Mouse (Mus musculus): Measurements from ENCODE around the gene Gm34653. TPM values are rescaled to one million over a fixed set of nuclear protein-coding genes. Genes with fewer than 3 reads are reported as not detected.
"Not testable (repeated sequence)": the region's sequence is repeated elsewhere in the genome, so short reads cannot be mapped to it uniquely, and the experiment has no call there.

Gene Gm34653
- 0.06 TPM in 1 of 2 replicates, not detected in the other for polyA plus RNA-seq (2015; fragmentation: Nextera tagmentation; extraction: Ambion mirVana)

GRCm38 (mm10) chr2:34832766-34833457 is at the start of gene Gm34653:
TSS of gene Gm34653 (plus strand) at chr2:34833007.
- not testable (repeated sequence) for H3K27me3 ChIP-seq (ENCODE audit: insufficient read depth, low read length); H3K4me1 ChIP-seq (ENCODE audit: insufficient read depth); H3K27ac ChIP-seq (ENCODE audit: low read depth); H3K4me3 ChIP-seq (ENCODE audit: low read depth, low read length); H3K9ac ChIP-seq (replicated peaks); ATAC-seq; H3K4me2 ChIP-seq (ENCODE audit: low read depth, low read length); H3K36me3 ChIP-seq (replicated peaks; ENCODE audit: insufficient read depth, low read length); DNase-seq; H3K9me3 ChIP-seq (ENCODE audit: low read length)
- 56% methylated on average over 11 of the region's 11 CpGs for WGBS (ENCODE audit: insufficient replicate concordance)

GRCm38 (mm10) chr2:34783064-34784020 is 49.5 kb upstream of the Gm34653 start:
- ATAC-seq (peak; percentile 94), DNase-seq (peak; percentile 70)
- no peak for TF ChIP-seq CTCF (IDR thresholded peaks at IDR 0.05; ENCODE audit: low read depth)
- TF ChIP-seq EP300 (IDR thresholded peaks at IDR 0.05; ENCODE audit: low read depth) = peak; percentile 95
- peak overlapping the region; percentile 93 for H3K27ac ChIP-seq (ENCODE audit: low read depth)
- peak overlapping the region; percentile 54 for H3K4me2 ChIP-seq (ENCODE audit: low read depth, low read length)
- no peak overlapping the region for H3K4me3 ChIP-seq (ENCODE audit: low read depth, low read length)
- no peaks in the 10 kb centered on the region for H3K27me3 ChIP-seq (ENCODE audit: insufficient read depth, low read length)
- H3K4me1 ChIP-seq (ENCODE audit: insufficient read depth) = no peaks in the 10 kb centered on the region
- peak overlapping the region; percentile 2 for H3K9ac ChIP-seq (replicated peaks)
- H3K36me3 ChIP-seq (replicated peaks; ENCODE audit: insufficient read depth, low read length) = peaks cover 54% of the 10 kb centered on the region
- H3K9me3 ChIP-seq (ENCODE audit: low read length) = no peaks in the 10 kb centered on the region
- whole genome bisulfite sequencing (ENCODE audit: insufficient replicate concordance) = 61% methylated on average over 14 of the region's 14 CpGs

GRCm38 (mm10) chr2:34784085-34784484 is 48.7 kb upstream of the Gm34653 start:
- WGBS (ENCODE audit: insufficient replicate concordance) = 70% methylated on average over 2 of the region's 2 CpGs
- H3K36me3 ChIP-seq (replicated peaks; ENCODE audit: insufficient read depth, low read length) = peaks cover 47% of the 10 kb centered on the region
- ATAC-seq (no peak), DNase-seq (peak; percentile 75)
- no peaks in the 10 kb centered on the region for H3K4me1 ChIP-seq (ENCODE audit: insufficient read depth)
- TF ChIP-seq EP300 (IDR thresholded peaks at IDR 0.05; ENCODE audit: low read depth) = no peak
- TF ChIP-seq CTCF (IDR thresholded peaks at IDR 0.05; ENCODE audit: low read depth) = peak; percentile 98
- no peaks in the 10 kb centered on the region for H3K27me3 ChIP-seq (ENCODE audit: insufficient read depth, low read length)
- no peak overlapping the region for H3K4me3 ChIP-seq (ENCODE audit: low read depth, low read length)
- no peak overlapping the region for H3K9ac ChIP-seq (replicated peaks)
- peak overlapping the region; percentile 93 for H3K27ac ChIP-seq (ENCODE audit: low read depth)
- H3K4me2 ChIP-seq (ENCODE audit: low read depth, low read length) = no peak overlapping the region
- H3K9me3 ChIP-seq (ENCODE audit: low read length) = no peaks in the 10 kb centered on the region

GRCm38 (mm10) chr2:34790282-34790681 is 42.5 kb upstream of the Gm34653 start:
- H3K36me3 ChIP-seq (replicated peaks; ENCODE audit: insufficient read depth, low read length) = peaks cover 20% of the 10 kb centered on the region
- TF ChIP-seq CTCF (IDR thresholded peaks at IDR 0.05; ENCODE audit: low read depth) = no peak
- no peak for TF ChIP-seq EP300 (IDR thresholded peaks at IDR 0.05; ENCODE audit: low read depth)
- H3K27me3 ChIP-seq (ENCODE audit: insufficient read depth, low read length) = no peaks in the 10 kb centered on the region
- DNase-seq (no peak), ATAC-seq (peak; percentile 56)
- H3K9me3 ChIP-seq (ENCODE audit: low read length) = peaks cover 2% of the 10 kb centered on the region; the same call in 1 of the 2 replicates
- no peaks in the 10 kb centered on the region for H3K4me1 ChIP-seq (ENCODE audit: insufficient read depth)
- H3K4me3 ChIP-seq (ENCODE audit: low read depth, low read length) = peak overlapping the region; percentile 34
- peak overlapping the region; percentile 51 for H3K9ac ChIP-seq (replicated peaks)
- peak overlapping the region; percentile 55 for H3K4me2 ChIP-seq (ENCODE audit: low read depth, low read length)
- WGBS (ENCODE audit: insufficient replicate concordance) = 57% methylated on average over 8 of the region's 8 CpGs
- H3K27ac ChIP-seq (ENCODE audit: low read depth) = peak overlapping the region; percentile 34; the same call in 1 of the 2 replicates

- H3K9me3 ChIP-seq (ENCODE audit: low read length); H3K36me3 ChIP-seq (replicated peaks; ENCODE audit: insufficient read depth, low read length); H3K9ac ChIP-seq (replicated peaks); H3K4me1 ChIP-seq (ENCODE audit: insufficient read depth); H3K4me2 ChIP-seq (ENCODE audit: low read depth, low read length); H3K27me3 ChIP-seq (ENCODE audit: insufficient read depth, low read length); H3K27ac ChIP-seq (ENCODE audit: low read depth); DNase-seq; ATAC-seq; H3K4me3 ChIP-seq (ENCODE audit: low read depth, low read length): not testable (repeated sequence)
- WGBS (ENCODE audit: insufficient replicate concordance) = 88% methylated on average over 2 of the region's 2 CpGs
- peak; percentile 23; the same call in 1 of the 2 replicates for TF ChIP-seq CTCF (IDR thresholded peaks at IDR 0.05; ENCODE audit: low read depth)
Measured at GRCm38 (mm10) chr2:34792543-34792942, 40.3 kb upstream of the Gm34653 start.

- Histone ChIP-seq H3K4me2 (ENCODE audit: low read depth, low read length) (no peak overlapping the region), H3K9ac (replicated peaks) (no peak overlapping the region), H3K36me3 (replicated peaks; ENCODE audit: insufficient read depth, low read length) (peaks cover 9% of the 10 kb centered on the region), H3K27me3 (ENCODE audit: insufficient read depth, low read length) (no peaks in the 10 kb centered on the region), H3K27ac (ENCODE audit: low read depth) (no peak overlapping the region), H3K9me3 (ENCODE audit: low read length) (peaks cover 2% of the 10 kb centered on the region; the same call in 1 of the 2 replicates), H3K4me3 (ENCODE audit: low read depth, low read length) (no peak overlapping the region), H3K4me1 (ENCODE audit: insufficient read depth) (peaks cover 3% of the 10 kb centered on the region)
- TF ChIP-seq EP300 (IDR thresholded peaks at IDR 0.05; ENCODE audit: low read depth) = no peak
- TF ChIP-seq CTCF (IDR thresholded peaks at IDR 0.05; ENCODE audit: low read depth) = no peak
- WGBS (ENCODE audit: insufficient replicate concordance) = 85% methylated on average over 2 of the region's 2 CpGs
- DNase-seq (no peak), ATAC-seq (no peak)
Measured at GRCm38 (mm10) chr2:34794511-34794910, 38.3 kb upstream of the Gm34653 start.

Data from liver, postnatal 0 days (tissue).